Mouse (Mus musculus) lung, postnatal 10 days (tissue): ENCODE measurements around the gene Adgrg7.

Experiments
- DNase-seq: peaks from one replicate; pipeline ENCODE4 v3.0.0; 2021

Gene Adgrg7

DNA sequence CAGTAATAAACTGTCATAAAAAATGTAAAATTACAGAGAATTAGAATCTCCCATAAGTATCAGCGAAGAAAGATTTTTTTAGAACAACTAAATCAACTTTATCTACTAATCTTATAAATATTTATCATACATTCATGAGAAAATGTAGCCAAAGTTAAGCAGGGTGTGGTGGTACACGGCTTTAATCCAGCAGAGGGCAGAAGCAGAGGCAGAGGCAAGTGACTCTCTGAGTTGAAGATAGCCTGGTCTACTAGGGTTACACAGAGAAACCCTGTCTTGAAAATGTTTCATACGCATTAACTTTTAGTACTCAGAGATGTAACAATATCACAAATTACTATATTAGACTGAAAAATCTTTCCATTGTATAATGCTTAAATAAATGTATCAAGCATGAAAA, 89.9 kb downstream of the Adgrg7 start:
- DNase-seq = no peak

DNA sequence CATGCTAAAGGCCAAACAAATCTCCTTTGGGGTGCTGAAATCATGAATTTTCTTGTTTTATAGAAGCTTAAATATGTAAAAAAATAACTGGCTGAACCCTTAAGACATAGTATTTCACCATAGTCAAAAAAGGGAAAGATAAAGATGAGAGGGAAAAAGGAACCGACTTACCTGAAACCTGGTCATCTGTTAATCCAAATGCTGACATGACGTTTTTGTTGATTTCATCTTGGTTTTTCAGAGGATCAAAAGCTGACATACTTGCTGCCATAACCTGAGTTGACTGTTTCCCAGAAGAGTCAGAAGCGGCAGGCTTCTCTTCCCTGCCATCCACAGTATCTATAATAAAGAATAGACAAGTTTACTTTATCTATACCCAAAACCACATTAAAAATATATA, 94.8 kb downstream of the Adgrg7 start:
- no peak for DNase-seq

DNA sequence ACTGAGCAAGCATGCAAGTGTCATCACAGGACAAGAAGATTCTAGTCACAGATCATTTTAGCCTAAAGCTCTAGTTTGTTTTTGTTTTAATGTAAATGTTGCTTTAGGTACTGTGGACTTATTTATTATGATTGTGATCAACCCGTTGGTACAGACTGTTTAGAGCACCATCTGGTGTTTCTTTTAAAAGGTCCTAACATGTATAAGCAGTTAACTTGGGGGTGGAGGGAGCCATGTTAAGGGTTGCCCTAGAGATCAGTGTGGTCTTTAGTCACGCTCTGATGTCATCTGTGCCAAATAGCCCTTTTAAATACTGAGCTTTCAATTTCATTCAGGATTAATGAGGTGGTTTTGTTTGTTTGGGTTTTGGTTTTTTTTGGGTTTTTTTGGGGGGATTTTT, 99.2 kb downstream of the Adgrg7 start:
- DNase-seq = no peak

DNA sequence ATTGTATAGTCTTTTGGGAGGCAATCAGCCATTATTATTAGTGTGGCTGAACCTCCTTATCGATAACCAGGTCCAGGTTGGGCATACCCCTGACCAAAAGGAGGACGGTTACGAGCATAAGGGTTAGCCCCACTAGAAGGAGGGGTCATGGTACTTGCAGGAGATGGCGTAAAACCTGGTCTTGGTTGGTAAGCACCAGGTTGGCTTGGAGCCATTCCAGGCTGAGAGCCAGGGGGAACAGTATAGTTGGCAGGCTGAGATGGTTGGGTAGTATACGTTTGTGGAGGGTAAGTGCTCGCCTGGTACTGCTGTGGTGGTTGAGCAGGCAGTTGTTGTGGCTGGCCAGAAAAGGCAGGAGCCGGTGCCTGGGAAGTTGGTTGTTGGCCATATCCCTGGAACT, 104.9 kb downstream of the Adgrg7 start:
- no peak for DNase-seq

DNA sequence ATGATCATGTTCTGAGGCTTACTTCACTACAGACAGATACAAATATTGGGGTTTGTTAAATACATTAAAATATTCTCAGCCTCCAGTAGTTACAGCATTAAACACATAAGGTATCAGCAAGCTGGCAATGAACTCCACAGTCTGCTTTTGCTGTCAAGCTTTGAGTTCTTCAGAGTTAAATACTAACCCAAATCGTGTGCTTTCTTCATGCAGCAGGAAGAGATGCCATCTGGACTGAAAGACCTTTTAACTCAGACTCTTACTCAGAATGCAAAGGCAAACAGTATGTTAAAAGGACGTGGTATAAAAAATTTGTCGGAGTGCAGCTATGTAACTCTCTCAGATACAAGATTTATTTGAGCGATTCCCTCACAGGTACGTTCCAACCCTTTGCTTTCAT, 108.9 kb downstream of the Adgrg7 start:
- DNase-seq = no peak

DNA sequence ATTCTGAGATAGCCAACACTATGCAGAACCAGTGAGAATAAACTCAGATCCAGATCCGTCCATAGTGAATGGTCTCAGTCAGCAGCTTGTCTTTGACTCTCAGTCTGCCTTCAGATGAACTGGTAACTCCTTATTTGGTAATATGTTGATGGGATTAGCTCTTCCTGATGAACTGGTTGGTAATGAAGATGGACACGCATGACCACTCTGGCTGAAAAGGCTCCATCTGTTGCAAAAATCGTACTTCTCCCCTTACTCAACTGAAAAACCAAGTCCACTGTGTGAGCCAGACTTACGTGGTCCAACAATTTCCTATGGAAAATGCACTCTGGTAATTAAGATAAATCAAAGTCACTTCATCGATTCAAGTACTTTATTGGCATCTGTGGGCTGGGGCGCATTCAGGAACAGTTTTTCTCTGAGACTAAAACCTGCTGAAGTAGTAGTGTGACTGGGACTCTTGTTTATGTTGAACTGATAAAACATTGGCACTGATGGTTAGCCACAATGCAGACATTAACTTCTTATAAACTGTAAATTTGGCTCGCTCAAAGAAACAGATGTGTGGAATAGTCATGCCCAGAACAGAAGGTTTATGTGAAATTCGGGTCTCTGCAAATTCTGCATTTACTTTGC, 114.5 kb downstream of the Adgrg7 start:
- DNase-seq = no peak

DNA sequence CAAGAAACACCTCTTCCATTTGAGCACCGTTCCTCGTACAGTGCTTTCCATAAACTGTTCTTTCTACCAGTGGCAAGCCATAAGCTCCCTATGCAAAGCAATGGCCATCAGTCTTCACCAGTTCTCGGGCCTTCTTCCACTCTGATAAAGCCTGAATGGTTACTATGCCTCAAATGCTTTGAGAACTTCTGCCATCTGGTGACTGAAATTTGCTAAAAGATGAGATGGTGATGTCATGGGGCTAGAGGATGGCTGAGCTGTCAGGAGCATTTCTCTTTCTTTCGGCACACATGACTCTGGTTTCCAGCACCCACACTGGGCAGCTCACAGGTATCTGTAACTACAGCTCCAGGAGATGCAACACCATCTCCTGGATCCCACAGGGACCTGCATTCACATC, 118.5 kb downstream of the Adgrg7 start:
- peak; percentile 62 for DNase-seq
